Mouse (Mus musculus) lung, embryonic 16.5 days (tissue): Measurements from ENCODE around the gene Magi2. TPM values are rescaled to one million over a fixed set of nuclear protein-coding genes. Genes with fewer than 3 reads are reported as not detected.

Experiments used
- ATAC-seq: fragments of 200-750 bp; cut with Nextera tagmentation; 2 replicates; pipeline ENCODE4 v1.8.0; 2017; ENCODE audit warnings: low read depth, mild to moderate bottlenecking, moderate library complexity
- H3K27ac ChIP-seq: fragments of 300-500 bp; sonication (generic); 2 replicates; pipeline ENCODE4 v1.5.1; 2014; ENCODE audit warnings: mild to moderate bottlenecking, control low read depth, low read length
- H3K27me3 ChIP-seq: fragments of 300-500 bp; sonication (generic); 2 replicates; pipeline ENCODE4 v1.6.1; 2014; ENCODE audit warnings: low read depth, low read length, mixed read lengths; ENCODE audit not compliant: control insufficient read depth, insufficient read depth
- H3K36me3 ChIP-seq: fragments of 300-500 bp; sonication (generic); 2 replicates; pipeline ENCODE4 v1.6.1; 2014; ENCODE audit warnings: low read length; ENCODE audit not compliant: control insufficient read depth, insufficient read depth
- H3K4me1 ChIP-seq: fragments of 300-500 bp; sonication (generic); replicated peaks from 2 replicates; pipeline ENCODE4 v1.6.1; 2014; ENCODE audit warnings: low read length, mixed read lengths; ENCODE audit not compliant: control insufficient read depth, insufficient read depth
- H3K4me2 ChIP-seq: fragments of 300-500 bp; sonication (generic); 2 replicates; pipeline ENCODE4 v1.6.1; 2014; ENCODE audit warnings: low read depth, low read length, control low read depth
- H3K4me3 ChIP-seq: fragments of 300-500 bp; sonication (generic); 2 replicates; pipeline ENCODE4 v1.5.1; 2014; ENCODE audit warnings: mild to moderate bottlenecking, low read length, control low read depth
- H3K9ac ChIP-seq: fragments of 300-500 bp; sonication (generic); 2 replicates; pipeline ENCODE4 v1.6.1; 2014; ENCODE audit warnings: low read length, control low read depth
- H3K9me3 ChIP-seq: fragments of 300-500 bp; sonication (generic); 2 replicates; pipeline ENCODE4 v1.6.1; 2016; ENCODE audit warnings: low read length; ENCODE audit not compliant: control insufficient read depth
- WGBS: fragments of 180-500 bp; shearing (Covaris S2); extraction: QIAGEN DNeasy Blood & Tissue Kit; methylation state at CpG from one replicate; pipeline ENCODE4 v1.1.7; 2014; 5-methylcytosine and 5-hydroxymethylcytosine counted together
- polyA plus RNA-seq: library from polyadenylated mRNA; unstranded; fragments of >200 nt; fragmentation: Nextera tagmentation; extraction: Ambion mirVana; gene quantifications from 2 replicates; pipeline ENCODE4 v1.2.1, GENCODE M21; 2015

The Magi2 gene
- polyA plus RNA-seq, 1 experiment from 2014 or later = 2.5 TPM

- no peak overlapping the region for H3K4me2 ChIP-seq
- no peaks in the 10 kb centered on the region for H3K36me3 ChIP-seq
- 47% methylated on average over 2 of the region's 2 CpGs for WGBS
- ATAC-seq = no peak
- H3K9me3 ChIP-seq = no peaks in the 10 kb centered on the region
- H3K27me3 ChIP-seq = no peaks in the 10 kb centered on the region
- H3K4me3 ChIP-seq = no peak overlapping the region
- H3K9ac ChIP-seq = no peak overlapping the region
- no peaks in the 10 kb centered on the region for H3K4me1 ChIP-seq
- no peak overlapping the region for H3K27ac ChIP-seq
These were observed 1383.8 kb downstream of the Magi2 start for GRCm38 (mm10) chr5:20610640-20611039.

GRCm38 (mm10) chr5:20612616-20613015 is 1385.8 kb downstream of the Magi2 start:
- peak; percentile 56 for ATAC-seq
- 68% methylated on average over 9 of the region's 9 CpGs for WGBS
- H3K9ac ChIP-seq = no peak overlapping the region

GRCm38 (mm10) chr5:20614891-20615290 is 1388.1 kb downstream of the Magi2 start:
- Histone ChIP-seq H3K9ac (no peak overlapping the region), H3K4me1 (no peaks in the 10 kb centered on the region), H3K4me2 (no peak overlapping the region), H3K9me3 (no peaks in the 10 kb centered on the region), H3K27me3 (no peaks in the 10 kb centered on the region), H3K36me3 (no peaks in the 10 kb centered on the region), H3K27ac (no peak overlapping the region), H3K4me3 (no peak overlapping the region)
- 55% methylated on average over 4 of the region's 4 CpGs for WGBS
- peak; percentile 23; the same call in 1 of the 2 replicates for ATAC-seq

More at GRCm38 (mm10) chr5:20612616-20613015, 1385.8 kb downstream of the Magi2 start:
- no peak overlapping the region for H3K4me3 ChIP-seq
- no peaks in the 10 kb centered on the region for H3K9me3 ChIP-seq
- H3K36me3 ChIP-seq = no peaks in the 10 kb centered on the region
- H3K27ac ChIP-seq = no peak overlapping the region
- H3K4me1 ChIP-seq = no peaks in the 10 kb centered on the region
- no peak overlapping the region for H3K4me2 ChIP-seq
- H3K27me3 ChIP-seq = no peaks in the 10 kb centered on the region

- Histone ChIP-seq H3K36me3 (no peaks in the 10 kb centered on the region), H3K9me3 (no peaks in the 10 kb centered on the region), H3K4me1 (peaks cover 3% of the 10 kb centered on the region), H3K27ac (no peak overlapping the region), H3K27me3 (no peaks in the 10 kb centered on the region), H3K4me2 (no peak overlapping the region), H3K9ac (no peak overlapping the region), H3K4me3 (no peak overlapping the region)
- 54% methylated on average over 7 of the region's 7 CpGs for WGBS
- ATAC-seq = no peak
These were observed 1394.0 kb downstream of the Magi2 start for GRCm38 (mm10) chr5:20620596-20621511.

- peaks cover 3% of the 10 kb centered on the region for H3K4me1 ChIP-seq
- WGBS = 79% methylated on average over 3 of the region's 3 CpGs
- no peaks in the 10 kb centered on the region for H3K9me3 ChIP-seq
- no peak overlapping the region for H3K4me3 ChIP-seq
- H3K36me3 ChIP-seq = no peaks in the 10 kb centered on the region
- no peak for ATAC-seq
- H3K9ac ChIP-seq = no peak overlapping the region
- no peak overlapping the region for H3K4me2 ChIP-seq
- H3K27ac ChIP-seq = no peak overlapping the region
- no peaks in the 10 kb centered on the region for H3K27me3 ChIP-seq
These were observed 1395.6 kb downstream of the Magi2 start for GRCm38 (mm10) chr5:20622417-20622816.

- no peak overlapping the region for H3K4me3 ChIP-seq
- H3K4me1 ChIP-seq = peaks cover 3% of the 10 kb centered on the region
- no peak overlapping the region for H3K4me2 ChIP-seq
- no peak overlapping the region for H3K9ac ChIP-seq
- H3K27me3 ChIP-seq = no peaks in the 10 kb centered on the region
- no peaks in the 10 kb centered on the region for H3K36me3 ChIP-seq
- 63% methylated on average over 10 of the region's 10 CpGs for WGBS
- ATAC-seq = no peak
- no peak overlapping the region for H3K27ac ChIP-seq
- no peaks in the 10 kb centered on the region for H3K9me3 ChIP-seq
These were observed 1396.2 kb downstream of the Magi2 start for GRCm38 (mm10) chr5:20622837-20623573.

GRCm38 (mm10) chr5:20625117-20625516 is 1398.3 kb downstream of the Magi2 start:
- Histone ChIP-seq H3K4me3 (no peak overlapping the region), H3K27me3 (no peaks in the 10 kb centered on the region), H3K9ac (no peak overlapping the region), H3K36me3 (no peaks in the 10 kb centered on the region), H3K4me1 (peaks cover 3% of the 10 kb centered on the region), H3K9me3 (no peaks in the 10 kb centered on the region), H3K4me2 (no peak overlapping the region), H3K27ac (no peak overlapping the region)
- WGBS = 59% methylated on average over 2 of the region's 2 CpGs
- ATAC-seq = no peak

GRCm38 (mm10) chr5:20628954-20629601 is 1402.2 kb downstream of the Magi2 start:
- no peaks in the 10 kb centered on the region for H3K36me3 ChIP-seq
- no peaks in the 10 kb centered on the region for H3K9me3 ChIP-seq
- H3K4me3 ChIP-seq = no peak overlapping the region
- no peak overlapping the region for H3K4me2 ChIP-seq
- no peak overlapping the region for H3K27ac ChIP-seq
- no peaks in the 10 kb centered on the region for H3K27me3 ChIP-seq
- no peak for ATAC-seq
- H3K4me1 ChIP-seq = no peaks in the 10 kb centered on the region
- WGBS = 55% methylated on average over 4 of the region's 4 CpGs
- no peak overlapping the region for H3K9ac ChIP-seq
